Mouse (Mus musculus) hindbrain, embryonic 11.5 days (tissue): Measurements from ENCODE around the gene Acvr2a. TPM values are rescaled to one million over a fixed set of nuclear protein-coding genes. Genes with fewer than 3 reads are reported as not detected.

Source experiments
- ATAC-seq: fragments of 200-750 bp; cut with Nextera tagmentation; 2 replicates; pipeline ENCODE4 v1.8.0; 2017; ENCODE audit warnings: mild to moderate bottlenecking, moderate TSS enrichment, moderate library complexity; ENCODE audit not compliant: low FRiP score
- DNase-seq: peaks from one replicate; pipeline ENCODE4 v3.0.0-alpha.2; 2015; ENCODE audit warnings: low spot score
- H3K27ac ChIP-seq: fragments of 300-500 bp; sonication (generic); 2 replicates; pipeline ENCODE4 v1.5.1; 2014; ENCODE audit warnings: mild to moderate bottlenecking, low read depth, low read length
- H3K27me3 ChIP-seq: fragments of 300-500 bp; sonication (generic); 2 replicates; pipeline ENCODE4 v1.6.1; 2014; ENCODE audit warnings: mild to moderate bottlenecking, low read length, moderate library complexity, mixed read lengths; ENCODE audit not compliant: control insufficient read depth, insufficient read depth
- H3K36me3 ChIP-seq: fragments of 300-500 bp; sonication (generic); 2 replicates; pipeline ENCODE4 v1.6.1; 2014; ENCODE audit warnings: mild to moderate bottlenecking, low read length, moderate library complexity, mixed read lengths; ENCODE audit not compliant: control insufficient read depth, insufficient read depth
- H3K4me1 ChIP-seq: fragments of 300-500 bp; sonication (generic); replicated peaks from 2 replicates; pipeline ENCODE4 v1.6.1; 2014; ENCODE audit warnings: low read length, mixed read lengths; ENCODE audit not compliant: control insufficient read depth, insufficient read depth
- H3K4me2 ChIP-seq: fragments of 300-500 bp; sonication (generic); replicated peaks from 2 replicates; pipeline ENCODE4 v1.6.1; 2014; ENCODE audit warnings: mild to moderate bottlenecking, low read depth, low read length
- H3K4me3 ChIP-seq: fragments of 300-500 bp; sonication (generic); 2 replicates; pipeline ENCODE4 v1.5.1; 2014; ENCODE audit warnings: low read depth, low read length
- H3K9ac ChIP-seq: fragments of 300-500 bp; sonication (generic); 2 replicates; pipeline ENCODE4 v1.6.1; 2014; ENCODE audit warnings: low read depth, low read length
- H3K9me3 ChIP-seq: fragments of 300-500 bp; sonication (generic); 2 replicates; pipeline ENCODE4 v1.6.1; 2016; ENCODE audit warnings: low read length; ENCODE audit not compliant: control insufficient read depth
- WGBS: fragments of 180-500 bp; shearing (Covaris S2); extraction: QIAGEN DNeasy Blood & Tissue Kit; methylation state at CpG from one replicate; pipeline ENCODE4 v1.1.7; 2014; 5-methylcytosine and 5-hydroxymethylcytosine counted together
- polyA plus RNA-seq: library from polyadenylated mRNA; unstranded; fragments of >200 nt; fragmentation: Nextera tagmentation; extraction: Ambion mirVana; gene quantifications from 2 replicates; pipeline ENCODE4 v1.2.1, GENCODE M21; 2014

Acvr2a gene
- polyA plus RNA-seq, 1 experiment from 2014 or later, result 42.8 TPM

GRCm38 (mm10) chr2:48915832-48916231 lies 101.9 kb downstream of the Acvr2a start:
- ATAC-seq, result no peak
- H3K4me3 ChIP-seq, result no peak overlapping the region
- H3K27me3 ChIP-seq, result no peaks in the 10 kb centered on the region
- no peaks in the 10 kb centered on the region for H3K4me1 ChIP-seq
- H3K9me3 ChIP-seq, result no peaks in the 10 kb centered on the region
- no peak overlapping the region for H3K4me2 ChIP-seq
- no peaks in the 10 kb centered on the region for H3K36me3 ChIP-seq
- no peak overlapping the region for H3K9ac ChIP-seq
- H3K27ac ChIP-seq, result no peak overlapping the region
- no peak for DNase-seq

- DNase-seq (no peak), ATAC-seq (no peak)
- Histone ChIP-seq H3K9ac (no peak overlapping the region), H3K36me3 (no peaks in the 10 kb centered on the region), H3K4me1 (no peaks in the 10 kb centered on the region), H3K9me3 (no peaks in the 10 kb centered on the region), H3K4me2 (no peak overlapping the region), H3K4me3 (no peak overlapping the region), H3K27me3 (no peaks in the 10 kb centered on the region), H3K27ac (no peak overlapping the region)
- 90% methylated on average over 2 of the region's 2 CpGs for WGBS
These were observed 121.1 kb downstream of the Acvr2a start for GRCm38 (mm10) chr2:48935058-48935457.

- ATAC-seq (no peak), DNase-seq (peak; percentile 7)
- Histone ChIP-seq H3K27me3 (no peaks in the 10 kb centered on the region), H3K9me3 (no peaks in the 10 kb centered on the region), H3K9ac (no peak overlapping the region), H3K4me1 (no peaks in the 10 kb centered on the region), H3K4me3 (peak overlapping the region; percentile 89), H3K4me2 (peak overlapping the region; percentile 68; the same call in 1 of the 2 replicates), H3K36me3 (no peaks in the 10 kb centered on the region), H3K27ac (no peak overlapping the region)
- 61% methylated on average over 3 of the region's 3 CpGs for WGBS
These were observed 133.9 kb downstream of the Acvr2a start for GRCm38 (mm10) chr2:48947761-48948160.

GRCm38 (mm10) chr2:48948841-48949584 lies 135.1 kb downstream of the Acvr2a start, which contains the start of gene Mbd5:
Gene Mbd5, plus strand, starts transcription at chr2:48949508.
- peak within 1 kb of the TSS; percentile 68 for H3K4me2 ChIP-seq
- peak within 1 kb of the TSS; percentile 89 for H3K4me3 ChIP-seq
- no peaks in the 10 kb centered on the region for H3K9me3 ChIP-seq
- H3K4me1 ChIP-seq, result no peaks in the 10 kb centered on the region
- peak within 1 kb of the TSS; percentile 91 for H3K27ac ChIP-seq
- DNase-seq, result peak; percentile 98
- peak within 1 kb of the TSS; percentile 93 for H3K9ac ChIP-seq
- no peaks in the 10 kb centered on the region for H3K36me3 ChIP-seq
- H3K27me3 ChIP-seq, result no peaks in the 10 kb centered on the region
- WGBS, result under 1% methylated on average over 42 of the region's 49 CpGs
- peak; percentile 99 for ATAC-seq

- no peaks in the 10 kb centered on the region for H3K27me3 ChIP-seq
- peak overlapping the region; percentile 91 for H3K27ac ChIP-seq
- H3K4me2 ChIP-seq, result peak overlapping the region; percentile 47
- peak overlapping the region; percentile 85 for H3K9ac ChIP-seq
- 0% methylated on average over 9 of the region's 9 CpGs for WGBS
- ATAC-seq (peak; percentile 81), DNase-seq (peak; percentile 69)
- H3K4me3 ChIP-seq, result peak overlapping the region; percentile 89
- no peaks in the 10 kb centered on the region for H3K9me3 ChIP-seq
- H3K36me3 ChIP-seq, result no peaks in the 10 kb centered on the region
- no peaks in the 10 kb centered on the region for H3K4me1 ChIP-seq
These were observed 135.9 kb downstream of the Acvr2a start for GRCm38 (mm10) chr2:48949743-48950251.

GRCm38 (mm10) chr2:48950252-48950315 lies 136.2 kb downstream of the Acvr2a start, which contains the start of gene Orc4:
Gene Orc4, minus strand, starts transcription at chr2:48950277.
- H3K4me3 ChIP-seq, result peak within 1 kb of the TSS; percentile 89
- peak within 1 kb of the TSS; percentile 85 for H3K9ac ChIP-seq
- H3K36me3 ChIP-seq, result no peaks in the 10 kb centered on the region
- peak within 1 kb of the TSS; percentile 91 for H3K27ac ChIP-seq
- no peaks in the 10 kb centered on the region for H3K9me3 ChIP-seq
- H3K4me1 ChIP-seq, result no peaks in the 10 kb centered on the region
- H3K4me2 ChIP-seq, result peak within 1 kb of the TSS; percentile 47
- no peak for ATAC-seq
- WGBS, result 0% methylated on average over 2 of the region's 2 CpGs
- no peak for DNase-seq
- no peaks in the 10 kb centered on the region for H3K27me3 ChIP-seq

GRCm38 (mm10) chr2:48950316-48950880 lies 136.5 kb downstream of the Acvr2a start:
- Histone ChIP-seq H3K9me3 (no peaks in the 10 kb centered on the region), H3K4me1 (no peaks in the 10 kb centered on the region), H3K4me3 (peak overlapping the region; percentile 89), H3K36me3 (no peaks in the 10 kb centered on the region), H3K27ac (peak overlapping the region; percentile 91), H3K4me2 (peak overlapping the region; percentile 47), H3K9ac (peak overlapping the region; percentile 85), H3K27me3 (no peaks in the 10 kb centered on the region)
- 9% methylated on average over 5 of the region's 6 CpGs for WGBS
- no peak for ATAC-seq
- DNase-seq, result peak; percentile 19
